ENCODE assay signal across 15 mouse cellular contexts in the genomic region with DNA sequence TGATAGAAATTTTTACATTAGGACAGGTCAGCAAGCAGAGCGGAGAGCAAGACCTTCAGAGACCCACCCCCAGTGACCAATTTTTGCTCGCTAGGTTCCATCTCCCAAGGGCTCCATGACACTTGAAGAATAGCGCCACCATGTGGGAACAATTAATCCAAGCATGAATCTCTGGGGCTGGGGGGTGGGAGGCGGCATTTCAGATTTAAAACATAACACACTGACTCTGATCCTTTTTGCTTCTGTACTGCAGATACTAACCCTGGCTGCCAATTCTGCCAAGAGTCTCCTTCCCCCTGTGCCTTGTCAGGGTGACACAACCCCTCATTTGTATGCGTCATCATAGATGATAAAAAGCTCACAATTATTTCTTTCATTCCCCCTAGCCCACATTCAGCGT.
DNase-seq lines count a peak whose midpoint lies in the region; ATAC-seq and TF ChIP-seq lines count a peak whose summit lies in the region.
"Had no signal": no experiment of that assay in that cellular context is flagged by ENCODE, and none has a peak within 500 bp of the region (broad histone marks: within the 10 kb centered on the region; RNA-seq: fewer than 3 reads in every experiment).

No protein-coding gene starts in this region.

- POLR2A ChIA-PET in Patski (lab: Charles Lee): interaction anchor here (0.6 kb wide), 1 partner anchor 1392 kb away, joined by 3 read pairs; no protein-coding TSS in a partner anchor

- H3K4me2 ChIP-seq in stomach, postnatal 0 days (replicated peaks; ENCODE audit: low read depth): no peak overlapping the region
- H3K4me2 ChIP-seq: embryonic facial prominence, embryonic 13.5 days; limb, embryonic 15.5 days; midbrain, embryonic 11.5 days; neural tube, embryonic 15.5 days had no signal

- in situ Hi-C loops in Patski (cut with MboI; ENCODE audit: low pct_unique_long_range_greater_than_20kb): loop anchor here (25.0 kb wide), 1 partner anchor 306 kb away; no protein-coding TSS in a partner anchor

- no peaks in the 10 kb centered on the region for H3K36me3 ChIP-seq in stomach, postnatal 0 days (ENCODE audit: control insufficient read depth, insufficient read depth, low read length)
- H3K36me3 ChIP-seq: neural tube, embryonic 15.5 days had no signal

- TF ChIP-seq CTCF in layer of hippocampus, adult 2 months (conservative IDR thresholded peaks at IDR 0.05): peak; percentile 56
- peak; percentile 47 for TF ChIP-seq CTCF in Patski (IDR thresholded peaks at IDR 0.05)
- peak; percentile 41; the same call in 1 of the 2 replicates for TF ChIP-seq CTCF in stomach, postnatal 0 days (IDR thresholded peaks at IDR 0.05; ENCODE audit: low read depth)

- peak overlapping the region; percentile 43; the same call in 1 of the 2 replicates for H3K27ac ChIP-seq in layer of hippocampus, adult 2 months
- H3K27ac ChIP-seq in stomach, postnatal 0 days (replicated peaks): no peak overlapping the region
- H3K27ac ChIP-seq: embryonic facial prominence, embryonic 13.5 days; limb, embryonic 15.5 days; neural tube, embryonic 15.5 days had no signal

- WGBS in stomach, postnatal 0 days: 90% methylated on average over 6 of the region's 6 CpGs

- peaks cover 4% of the 10 kb centered on the region; the same call in 1 of the 2 replicates for H3K4me1 ChIP-seq in stomach, postnatal 0 days (replicated peaks; ENCODE audit: control insufficient read depth, insufficient read depth)

- CTCF ChIA-PET in Patski (lab: Charles Lee): interaction anchor here (0.9 to 3.6 kb wide), 5 partner anchors 9 to 157 kb away, joined by 3 to 19 read pairs (median 3); no protein-coding TSS in a partner anchor

- H3K9ac ChIP-seq in stomach, postnatal 0 days (ENCODE audit: low read length): no peak overlapping the region
- H3K9ac ChIP-seq: embryonic facial prominence, embryonic 13.5 days; limb, embryonic 15.5 days; neural tube, embryonic 15.5 days had no signal

- no peak overlapping the region for H3K4me3 ChIP-seq in layer of hippocampus, adult 2 months
- no peak overlapping the region for H3K4me3 ChIP-seq in stomach, postnatal 0 days (ENCODE audit: low read depth, low read length)
- H3K4me3 ChIP-seq: embryonic facial prominence, embryonic 13.5 days; limb, embryonic 15.5 days; neural tube, embryonic 15.5 days had no signal

- no peaks in the 10 kb centered on the region for H3K27me3 ChIP-seq in Patski
- no peaks in the 10 kb centered on the region for H3K27me3 ChIP-seq in stomach, postnatal 0 days (ENCODE audit: control insufficient read depth, insufficient read depth, low read length)
- H3K27me3 ChIP-seq: embryonic facial prominence, embryonic 13.5 days; limb, embryonic 15.5 days; neural tube, embryonic 15.5 days had no signal

- no peak for TF ChIP-seq EP300 in stomach, postnatal 0 days (optimal IDR thresholded peaks at IDR 0.05)

- no peak for ATAC-seq in Patski
- ATAC-seq in stomach, postnatal 0 days (ENCODE audit: low FRiP score, low TSS enrichment): no peak
- ATAC-seq: inflammation-experienced regulatory T-cells, adult 6 months had no signal

- no peaks in the 10 kb centered on the region for H3K9me3 ChIP-seq in stomach, postnatal 0 days (ENCODE audit: control insufficient read depth, low read length)
- H3K9me3 ChIP-seq: limb, embryonic 15.5 days; neural tube, embryonic 15.5 days had no signal

- no peak for DNase-seq in layer of hippocampus, adult 2 months (ENCODE audit: low spot score in 2 of 2)
- no peak for DNase-seq in layer of hippocampus, postnatal 10 days (ENCODE audit: low spot score in 2 of 2)
- no peak for DNase-seq in Patski (ENCODE audit: low read depth, low spot score)
- peak; percentile 53 for DNase-seq in induced T-regulatory cell, adult 2 months (ENCODE audit: low read depth)
- DNase-seq in stomach, postnatal 0 days (ENCODE audit: low spot score): no peak
- DNase-seq in T-cell, adult 2 months (ENCODE audit: low spot score): no peak
- no peak for DNase-seq in cerebellum, adult 9-11 months
- DNase-seq: cerebellum, adult 11 months; layer of hippocampus, adult 9-11 months; right cerebral cortex, postnatal 25 days had no signal
